Mouse (Mus musculus) kidney, adult 2 months (tissue): Measurements from ENCODE around the gene Kif3c. TPM values are rescaled to one million over a fixed set of nuclear protein-coding genes. Genes with fewer than 3 reads are reported as not detected.

Experiments
- DNase-seq: peaks from one replicate; pipeline ENCODE4 v3.0.0; 2021
- H3K27ac ChIP-seq: fragments of 200-500 bp; 2 replicates; pipeline ENCODE4 v1.5.1; 2012; ENCODE audit warnings: low read depth, low read length, control low read depth, inconsistent platforms; ENCODE audit not compliant: insufficient read depth
- H3K27me3 ChIP-seq: fragments of 200-500 bp; replicated peaks from 2 replicates; pipeline ENCODE4 v1.6.1; 2012; ENCODE audit warnings: mild to moderate bottlenecking, moderate library complexity, low read length, inconsistent platforms; ENCODE audit not compliant: control insufficient read depth, insufficient read depth
- H3K36me3 ChIP-seq: fragments of 200-500 bp; 2 replicates; pipeline ENCODE4 v1.6.1; 2012; ENCODE audit warnings: mild to moderate bottlenecking, moderate library complexity, low read length, inconsistent platforms; ENCODE audit not compliant: control insufficient read depth, insufficient read depth
- H3K4me1 ChIP-seq: fragments of 200-500 bp; 2 replicates; pipeline ENCODE4 v1.6.1; 2011; ENCODE audit warnings: low read length; ENCODE audit not compliant: control insufficient read depth, insufficient read depth
- H3K4me3 ChIP-seq: fragments of 200-500 bp; 2 replicates; pipeline ENCODE4 v1.5.1; 2011; ENCODE audit warnings: mild to moderate bottlenecking, low read depth, low read length, control low read depth; ENCODE audit not compliant: insufficient read depth
- CTCF ChIP-seq: fragments of 200-500 bp; conservative IDR thresholded peaks from 2 replicates; pipeline ENCODE4 v1.5.1; 2011; ENCODE audit warnings: low read depth, mild to moderate bottlenecking, control low read depth, low read length, moderate library complexity, mixed read lengths; ENCODE audit not compliant: insufficient read depth, insufficient read length
- POLR2A ChIP-seq: fragments of 200-500 bp; IDR thresholded peaks from one replicate; pipeline ENCODE4 v1.6.1; 2011; ENCODE audit warnings: low read depth, low read length, control low read depth
- WGBS: fragments of 180-500 bp; shearing (Covaris S2); methylation state at CpG from one replicate; pipeline ENCODE4 v1.1.7; 2018; 5-methylcytosine and 5-hydroxymethylcytosine counted together
- polyA plus RNA-seq: library from polyadenylated mRNA; depleted of rRNA; stranded (reverse); fragments of >200 nt; gene quantifications from 2 replicates; pipeline ENCODE4 v1.2.3, GENCODE M21; 2012; rRNA removed

Kif3c gene
- polyA plus RNA-seq, 1 experiment, result 5.7 TPM

- H3K27me3 ChIP-seq, result no peaks in the 10 kb centered on the region
- TF ChIP-seq CTCF (no peak), POLR2A (no peak)
- H3K27ac ChIP-seq, result no peak overlapping the region
- H3K36me3 ChIP-seq, result no peaks in the 10 kb centered on the region
- no peak overlapping the region for H3K4me3 ChIP-seq
- 76% methylated on average over 5 of the region's 5 CpGs for WGBS
- DNase-seq, result no peak
- peaks cover 4% of the 10 kb centered on the region; the same call in 1 of the 2 replicates for H3K4me1 ChIP-seq
These were observed 76.4 kb downstream of the Kif3c start for GRCm38 (mm10) chr12:3441361-3441760.

GRCm38 (mm10) chr12:3453554-3453953, 88.6 kb downstream of the Kif3c start:
- DNase-seq, result no peak
- Histone ChIP-seq H3K36me3 (no peaks in the 10 kb centered on the region; the same call in none of the 2 replicates), H3K27me3 (no peaks in the 10 kb centered on the region), H3K4me1 (no peaks in the 10 kb centered on the region), H3K27ac (peak overlapping the region; percentile 16; the same call in 1 of the 2 replicates), H3K4me3 (no peak overlapping the region)
- WGBS, result 88% methylated on average over 3 of the region's 3 CpGs
- TF ChIP-seq POLR2A (no peak), CTCF (no peak)

Other genes with a start within 250 kb of the Kif3c start
- 30.5 and 34.5 TPM in 2 replicates for gene Rab10, start 55.2 kb upstream of the Kif3c start, polyA plus RNA-seq
- gene Asxl2, start 61.7 kb downstream of the Kif3c start, polyA plus RNA-seq, result 8.0 and 8.2 TPM in 2 replicates
- 60.5 and 68.0 TPM in 2 replicates for gene Dtnb, start 207.2 kb downstream of the Kif3c start, polyA plus RNA-seq